Mouse (Mus musculus): Measurements from ENCODE around the gene Bpifb9b. TPM values are rescaled to one million over a fixed set of nuclear protein-coding genes. Genes with fewer than 3 reads are reported as not detected.
"Not testable (repeated sequence)": the region's sequence is repeated elsewhere in the genome, so short reads cannot be mapped to it uniquely, and the experiment has no call there.

Gene Bpifb9b
- not detected in 2 replicates for polyA plus RNA-seq (2012; rRNA removed)

- DNase-seq (ENCODE audit: extremely low spot score in 1 of 2, low spot score in 1 of 2), result not testable (repeated sequence)
These were observed at the start of gene Bpifb9b for GRCm38 (mm10) chr2:154306927-154307326. Bpifb9b (plus strand) TSS chr2:154307227.

GRCm38 (mm10) chr2:154257554-154257953 lies 49.5 kb upstream of the Bpifb9b start, which contains the start of gene Bpifb9a:
Bpifb9a (plus strand) TSS chr2:154257854.
- DNase-seq (ENCODE audit: extremely low spot score in 1 of 2, low spot score in 1 of 2), result not testable (repeated sequence)

GRCm38 (mm10) chr2:154264397-154264796 lies 42.6 kb upstream of the Bpifb9b start:
- DNase-seq (ENCODE audit: extremely low spot score in 1 of 2, low spot score in 1 of 2), result not testable (repeated sequence)

GRCm38 (mm10) chr2:154291866-154292265 lies 15.2 kb upstream of the Bpifb9b start:
- not testable (repeated sequence) for DNase-seq (ENCODE audit: extremely low spot score in 1 of 2, low spot score in 1 of 2)

- no peak for DNase-seq (ENCODE audit: extremely low spot score in 1 of 2, low spot score in 1 of 2)
These were observed 14.2 kb upstream of the Bpifb9b start for GRCm38 (mm10) chr2:154292833-154293232.

GRCm38 (mm10) chr2:154294746-154295145 lies 12.3 kb upstream of the Bpifb9b start:
- DNase-seq (ENCODE audit: extremely low spot score in 1 of 2, low spot score in 1 of 2), result peak in 1 of 2 experiments; percentile 72

- DNase-seq (ENCODE audit: extremely low spot score in 1 of 2, low spot score in 1 of 2), result peak in 1 of 2 experiments; percentile 70
These were observed 6.5 kb upstream of the Bpifb9b start for GRCm38 (mm10) chr2:154300496-154300895.

- no peak for DNase-seq (ENCODE audit: extremely low spot score in 1 of 2, low spot score in 1 of 2)
These were observed 5.3 kb upstream of the Bpifb9b start for GRCm38 (mm10) chr2:154301763-154302162.

GRCm38 (mm10) chr2:154304604-154305003 lies 2.4 kb upstream of the Bpifb9b start:
- not testable (repeated sequence) for DNase-seq (ENCODE audit: extremely low spot score in 1 of 2, low spot score in 1 of 2)

GRCm38 (mm10) chr2:154313771-154314170 lies 6.7 kb downstream of the Bpifb9b start:
- not testable (repeated sequence) for DNase-seq (ENCODE audit: extremely low spot score in 1 of 2, low spot score in 1 of 2)

- DNase-seq (ENCODE audit: extremely low spot score in 1 of 2, low spot score in 1 of 2), result no peak
These were observed 19.8 kb downstream of the Bpifb9b start for GRCm38 (mm10) chr2:154326852-154327251.

- DNase-seq (ENCODE audit: extremely low spot score in 1 of 2, low spot score in 1 of 2), result no peak
These were observed 28.5 kb downstream of the Bpifb9b start for GRCm38 (mm10) chr2:154335572-154335971.

GRCm38 (mm10) chr2:154338161-154338560 lies 31.1 kb downstream of the Bpifb9b start:
- DNase-seq (ENCODE audit: extremely low spot score in 1 of 2, low spot score in 1 of 2), result no peak

- no peak for DNase-seq (ENCODE audit: extremely low spot score in 1 of 2, low spot score in 1 of 2)
These were observed 32.3 kb downstream of the Bpifb9b start for GRCm38 (mm10) chr2:154339356-154339755.

GRCm38 (mm10) chr2:154348152-154348551 lies 41.1 kb downstream of the Bpifb9b start:
- no peak for DNase-seq (ENCODE audit: extremely low spot score in 1 of 2, low spot score in 1 of 2)

GRCm38 (mm10) chr2:154354000-154354425 lies 47.0 kb downstream of the Bpifb9b start:
- DNase-seq (ENCODE audit: extremely low spot score in 1 of 2, low spot score in 1 of 2), result not testable (repeated sequence)

GRCm38 (mm10) chr2:154367510-154367909 lies 60.5 kb downstream of the Bpifb9b start:
- peak in 1 of 2 experiments; percentile 32 for DNase-seq (ENCODE audit: extremely low spot score in 1 of 2, low spot score in 1 of 2)

Other genes with a start within 250 kb of the Bpifb9b start
- gene Bpifa3, start 176.9 kb upstream of the Bpifb9b start, polyA plus RNA-seq (2012; rRNA removed), result not detected in 2 replicates
- not detected in 2 replicates for gene Bpifa1, start 164.3 kb upstream of the Bpifb9b start, polyA plus RNA-seq (2012; rRNA removed)
- not detected in 2 replicates for gene Bpifa5, start 144.6 kb upstream of the Bpifb9b start, polyA plus RNA-seq (2012; rRNA removed)
- gene Bpifb1, start 116.4 kb upstream of the Bpifb9b start, polyA plus RNA-seq (2012; rRNA removed), result 0.36 and 0.40 TPM in 2 replicates
- 0.14 and 0.17 TPM in 2 replicates for gene Bpifb5, start 83.5 kb upstream of the Bpifb9b start, polyA plus RNA-seq (2012; rRNA removed)
- gene Bpifb9a, start 49.4 kb upstream of the Bpifb9b start, polyA plus RNA-seq (2012; rRNA removed), result not detected in 2 replicates
- 13.6 and 19.0 TPM in 2 replicates for gene Cdk5rap1, start 65.8 kb downstream of the Bpifb9b start, polyA plus RNA-seq (2012; rRNA removed)
- gene Snta1, start 100.9 kb downstream of the Bpifb9b start, polyA plus RNA-seq (2012; rRNA removed), result 37.3 and 37.8 TPM in 2 replicates
- gene Cbfa2t2, start 129.3 kb downstream of the Bpifb9b start, polyA plus RNA-seq (2012; rRNA removed), result 26.5 and 31.7 TPM in 2 replicates
- gene 1700003F12Rik, start 239.9 kb downstream of the Bpifb9b start, polyA plus RNA-seq (2012; rRNA removed), result 0.76 and 0.84 TPM in 2 replicates
- 0.08 TPM in 1 of 2 replicates, not detected in the other for gene Actl10, start 244.5 kb downstream of the Bpifb9b start, polyA plus RNA-seq (2012; rRNA removed)

Data from frontal cortex, adult 2 months (tissue).